Mouse (Mus musculus): ENCODE data around the gene Mlf2. TPM values are rescaled to one million over a fixed set of nuclear protein-coding genes. Genes with fewer than 3 reads are reported as not detected.

Gene Mlf2
- total RNA-seq, 4 experiments from 2014 or later, result 564 to 596 (median 590) TPM

Other genes starting within 250 kb of the Mlf2 start
- gene Emg1, start 219.2 kb upstream of the Mlf2 start, total RNA-seq (2022), result 10 to 100 TPM; 50.1 to 57.2 (median 52.5) TPM
- 100 to 1,000 TPM; 118 to 123 (median 120) TPM for gene Phb2, start 219.1 kb upstream of the Mlf2 start, total RNA-seq (2022)
- 10 to 100 TPM in 2 of 4 experiments, 1 to 10 TPM in 2; 2.2 to 24.3 (median 13.4) TPM for gene Ptpn6, start 192.7 kb upstream of the Mlf2 start, total RNA-seq (2022)
- gene Grcc10, start 190.0 kb upstream of the Mlf2 start, total RNA-seq (2022), result 100 to 1,000 TPM; 311 to 385 (median 325) TPM
- 1 to 10 TPM in 1 of 4 experiments, not detected in 3; 5.1 TPM for gene Gm45234, start 175.4 kb upstream of the Mlf2 start, total RNA-seq (2022)
- 100 to 1,000 TPM; 138 to 158 (median 147) TPM for gene Atn1, start 174.9 kb upstream of the Mlf2 start, total RNA-seq (2022)
- 1,000 to 10,000 TPM in 3 of 4 experiments, 100 to 1,000 TPM in 1; 993 to 1,113 (median 1,027) TPM for gene Eno2, start 161.7 kb upstream of the Mlf2 start, total RNA-seq (2022)
- gene Lrrc23, start 151.7 kb upstream of the Mlf2 start, total RNA-seq (2022), result 1 to 10 TPM; 2.3 to 5.1 (median 3.3) TPM
- 1 to 10 TPM; 3.1 to 7.0 (median 6.0) TPM for gene Spsb2, start 122.7 kb upstream of the Mlf2 start, total RNA-seq (2022)
- 100 to 1,000 TPM; 782 to 819 (median 789) TPM for gene Tpi1, start 117.1 kb upstream of the Mlf2 start, total RNA-seq (2022)
- gene Usp5, start 101.9 kb upstream of the Mlf2 start, total RNA-seq (2022), result 100 to 1,000 TPM; 181 to 196 (median 186) TPM
- gene Cdca3, start 101.8 kb upstream of the Mlf2 start, total RNA-seq (2022), result 1 to 10 TPM in 2 of 4 experiments, under 1 TPM in 2; 0.61 to 1.0 (median 0.95) TPM
- gene Gnb3, start 91.1 kb upstream of the Mlf2 start, total RNA-seq (2022), result under 1 TPM in 2 of 4 experiments, not detected in 2; 0.36 to 0.96 TPM
- gene P3h3, start 73.6 kb upstream of the Mlf2 start, total RNA-seq (2022), result 10 to 100 TPM; 32.2 to 51.8 (median 36.4) TPM
- gene Gpr162, start 67.4 kb upstream of the Mlf2 start, total RNA-seq (2022), result 100 to 1,000 TPM; 171 to 204 (median 183) TPM
- under 1 TPM in 2 of 4 experiments, not detected in 2; 0.12 to 0.38 TPM for gene Cd4, start 43.2 kb upstream of the Mlf2 start, total RNA-seq (2022)
- 10 to 100 TPM in 2 of 4 experiments, 1 to 10 TPM in 2; 1.6 to 15.6 (median 8.5) TPM for gene Lag3, start 19.7 kb upstream of the Mlf2 start, total RNA-seq (2022)
- 100 to 1,000 TPM; 881 to 936 (median 911) TPM for gene Ptms, start 11.3 kb upstream of the Mlf2 start, total RNA-seq (2022)
- gene Cops7a, start 34.2 kb downstream of the Mlf2 start, total RNA-seq (2022), result 100 to 1,000 TPM; 129 to 152 (median 145) TPM
- 100 to 1,000 TPM; 115 to 179 (median 146) TPM for gene Pianp, start 65.3 kb downstream of the Mlf2 start, total RNA-seq (2022)
- gene Zfp384, start 77.8 kb downstream of the Mlf2 start, total RNA-seq (2022), result 10 to 100 TPM; 44.6 to 54.5 (median 50.6) TPM
- gene Ing4, start 108.4 kb downstream of the Mlf2 start, total RNA-seq (2022), result 10 to 100 TPM; 50.1 to 63.5 (median 55.4) TPM
- 10 to 100 TPM; 12.8 to 20.9 (median 15.6) TPM for gene Acrbp, start 118.3 kb downstream of the Mlf2 start, total RNA-seq (2022)
- gene Lpar5, start 136.5 kb downstream of the Mlf2 start, total RNA-seq (2022), result 1 to 10 TPM in 3 of 4 experiments, under 1 TPM in 1; 0.23 to 3.9 (median 1.9) TPM
- gene Chd4, start 164.6 kb downstream of the Mlf2 start, total RNA-seq (2022), result 100 to 1,000 TPM; 159 to 187 (median 175) TPM
- gene Nop2, start 200.5 kb downstream of the Mlf2 start, total RNA-seq (2022), result 10 to 100 TPM; 33.0 to 33.9 (median 33.5) TPM
- gene Iffo1, start 213.9 kb downstream of the Mlf2 start, total RNA-seq (2022), result 10 to 100 TPM; 67.2 to 78.4 (median 74.4) TPM
- gene Gapdh, start 235.1 kb downstream of the Mlf2 start, total RNA-seq (2022), result 1,000 to 10,000 TPM; 2,500 to 2,996 (median 2,728) TPM

Data from layer of hippocampus, adult 8-10 months (tissue).